Mouse (Mus musculus) splenic B cell, adult 2 months (primary cell): ENCODE results near the gene Sdk2.

Experiments
- DNase-seq: peaks from one replicate; pipeline ENCODE4 v3.0.0-alpha.2; 2011; ENCODE audit warnings: low read depth, low spot score
- H3K27me3 ChIP-seq: 2 replicates; pipeline ENCODE4 v1.6.1; 2012; ENCODE audit warnings: mild to moderate bottlenecking, low read length, moderate library complexity, mixed read lengths; ENCODE audit not compliant: control insufficient read depth, poor library complexity, insufficient read depth, severe bottlenecking
- H3K36me3 ChIP-seq: 2 replicates; pipeline ENCODE4 v1.6.1; 2012; ENCODE audit warnings: mild to moderate bottlenecking, low read length, moderate library complexity, mixed read lengths; ENCODE audit not compliant: control insufficient read depth, poor library complexity, insufficient read depth, severe bottlenecking

Gene Sdk2

DNA sequence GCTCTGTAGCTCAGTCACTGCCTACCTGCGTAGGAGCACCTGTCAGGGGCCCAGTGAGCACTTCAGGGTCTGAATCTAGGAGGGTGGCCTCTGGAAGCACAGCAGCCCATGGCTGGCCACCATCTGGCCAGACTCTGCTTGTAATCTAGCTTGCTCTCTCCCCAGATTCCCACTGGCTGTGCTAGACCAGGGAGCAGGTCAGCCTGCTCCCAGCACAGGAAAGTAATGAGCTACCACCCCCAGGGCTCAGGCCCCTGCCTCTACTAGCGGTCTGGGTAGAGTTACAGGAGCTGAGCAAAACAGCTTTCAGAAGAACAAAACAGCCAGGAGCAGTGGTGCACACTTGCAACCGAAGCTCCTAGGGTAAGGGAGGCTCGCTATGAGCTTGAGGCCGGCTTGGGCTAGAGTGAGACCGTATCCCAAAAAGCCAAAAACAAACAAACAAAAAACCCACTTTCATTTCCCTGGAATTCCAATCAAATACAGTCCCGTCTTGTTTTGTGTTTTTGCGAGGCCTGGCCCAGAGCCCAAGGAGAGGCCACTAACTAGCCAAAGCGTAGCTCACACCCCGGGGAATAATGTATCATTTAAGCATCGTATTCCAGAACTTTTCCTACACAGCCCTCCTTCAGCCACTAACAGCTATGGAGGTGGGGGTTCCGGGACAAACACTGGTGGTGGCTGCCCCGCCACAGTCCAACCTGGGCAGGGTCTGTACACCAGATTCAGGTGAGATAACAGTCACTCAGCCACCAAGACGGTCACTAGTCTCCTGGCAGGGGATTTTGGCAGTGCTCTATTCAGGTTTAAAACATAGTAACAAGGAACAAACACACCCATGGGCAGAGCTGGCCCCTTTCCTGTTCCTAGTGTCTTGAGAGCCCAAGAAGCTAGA lies 339.6 kb downstream of the Sdk2 start:
- H3K36me3 ChIP-seq, result no peaks in the 10 kb centered on the region; the same call in 1 of the 2 replicates
- no peaks in the 10 kb centered on the region for H3K27me3 ChIP-seq
- no peak for DNase-seq
